Mouse (Mus musculus) kidney, embryonic 15.5 days (tissue): ENCODE data around the gene Espn. TPM values are rescaled to one million over a fixed set of nuclear protein-coding genes. Genes with fewer than 3 reads are reported as not detected.
A peak's percentile ranks its signal among the peaks of the same experiment; 100 is the strongest.

ENCODE experiments used
- ATAC-seq: fragments of 200-750 bp; cut with Nextera tagmentation; replicated peaks from 2 replicates; pipeline ENCODE4 v1.8.0; 2017; ENCODE audit warnings: moderate TSS enrichment; ENCODE audit not compliant: low FRiP score
- H3K27ac ChIP-seq: fragments of 300-500 bp; sonication (generic); 2 replicates; pipeline ENCODE4 v1.5.1; 2015; ENCODE audit warnings: mild to moderate bottlenecking, inconsistent platforms
- H3K27me3 ChIP-seq: fragments of 300-500 bp; sonication (generic); 2 replicates; pipeline ENCODE4 v1.6.1; 2015; ENCODE audit warnings: inconsistent platforms
- H3K36me3 ChIP-seq: fragments of 300-500 bp; sonication (generic); 2 replicates; pipeline ENCODE4 v1.6.1; 2015; ENCODE audit warnings: inconsistent platforms
- H3K4me1 ChIP-seq: fragments of 300-500 bp; sonication (generic); 2 replicates; pipeline ENCODE4 v1.6.1; 2015; ENCODE audit warnings: inconsistent platforms
- H3K4me2 ChIP-seq: fragments of 300-500 bp; sonication (generic); 2 replicates; pipeline ENCODE4 v1.6.1; 2015; ENCODE audit warnings: moderate library complexity, mild to moderate bottlenecking, inconsistent platforms
- H3K4me3 ChIP-seq: fragments of 300-500 bp; sonication (generic); replicated peaks from 2 replicates; pipeline ENCODE4 v1.5.1; 2015; ENCODE audit warnings: mild to moderate bottlenecking, inconsistent platforms
- H3K9ac ChIP-seq: fragments of 300-500 bp; sonication (generic); 2 replicates; pipeline ENCODE4 v1.6.1; 2015; ENCODE audit warnings: mild to moderate bottlenecking, inconsistent platforms
- H3K9me3 ChIP-seq: fragments of 300-500 bp; sonication (generic); replicated peaks from 2 replicates; pipeline ENCODE4 v1.6.1; 2016; ENCODE audit warnings: inconsistent platforms
- WGBS: fragments of 180-500 bp; shearing (Covaris S2); methylation state at CpG from one replicate; pipeline ENCODE4 v1.1.7; 2015; ENCODE audit warnings: mixed read lengths; 5-methylcytosine and 5-hydroxymethylcytosine counted together
- polyA plus RNA-seq: library from polyadenylated mRNA; unstranded; fragments of >200 nt; fragmentation: Nextera tagmentation; extraction: Ambion mirVana; gene quantifications from 2 replicates; pipeline ENCODE4 v1.2.1, GENCODE M21; 2015

Espn gene
- polyA plus RNA-seq, 1 experiment from 2014 or later = 25.5 TPM

DNA sequence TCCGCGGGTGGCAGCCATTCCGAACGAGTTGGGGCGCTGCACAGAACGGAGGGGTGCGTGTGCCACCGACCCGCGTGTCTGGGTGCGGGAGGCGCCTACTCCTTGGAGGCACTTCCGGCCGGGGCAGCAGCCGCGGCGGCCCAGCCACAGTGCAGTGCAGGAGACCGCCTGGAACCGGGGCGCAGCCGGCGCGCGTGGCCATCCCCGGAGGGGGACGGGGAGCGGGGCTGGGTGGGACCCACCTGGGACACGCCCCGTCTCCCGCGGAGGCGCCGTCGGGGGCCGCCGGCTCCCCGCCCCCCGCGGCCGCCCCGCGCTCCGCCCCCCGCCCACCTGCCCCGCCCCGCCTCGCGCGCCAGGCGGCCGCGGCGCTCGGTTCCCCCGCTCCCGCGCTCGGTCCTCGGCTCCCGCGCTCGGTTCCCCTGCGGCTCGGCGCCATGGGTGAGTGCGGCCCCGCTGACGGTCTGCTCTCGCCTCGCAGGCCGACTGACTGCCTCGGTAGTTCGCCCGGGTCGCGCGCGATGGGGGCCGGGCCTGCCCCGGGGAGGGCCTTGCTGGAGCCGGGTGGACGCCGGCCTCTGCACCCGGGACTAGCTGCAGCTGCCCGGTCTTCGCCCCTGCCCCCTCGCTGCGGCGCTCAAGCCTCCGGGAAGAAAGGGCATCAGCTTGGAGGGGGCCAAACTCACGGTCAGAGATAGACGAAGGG is 65.5 kb downstream of the Espn start:
- peak overlapping the region; percentile 79 for H3K9ac ChIP-seq
- peak; percentile 89 for ATAC-seq
- H3K27ac ChIP-seq = peak overlapping the region; percentile 81
- peaks cover 2% of the 10 kb centered on the region; the same call in 1 of the 2 replicates for H3K36me3 ChIP-seq
- H3K4me3 ChIP-seq = peak overlapping the region; percentile 78
- peak overlapping the region; percentile 90 for H3K4me2 ChIP-seq
- H3K4me1 ChIP-seq = peaks cover 28% of the 10 kb centered on the region
- H3K9me3 ChIP-seq = no peaks in the 10 kb centered on the region
- no peaks in the 10 kb centered on the region for H3K27me3 ChIP-seq
- WGBS = under 1% methylated on average over 90 of the region's 92 CpGs

DNA sequence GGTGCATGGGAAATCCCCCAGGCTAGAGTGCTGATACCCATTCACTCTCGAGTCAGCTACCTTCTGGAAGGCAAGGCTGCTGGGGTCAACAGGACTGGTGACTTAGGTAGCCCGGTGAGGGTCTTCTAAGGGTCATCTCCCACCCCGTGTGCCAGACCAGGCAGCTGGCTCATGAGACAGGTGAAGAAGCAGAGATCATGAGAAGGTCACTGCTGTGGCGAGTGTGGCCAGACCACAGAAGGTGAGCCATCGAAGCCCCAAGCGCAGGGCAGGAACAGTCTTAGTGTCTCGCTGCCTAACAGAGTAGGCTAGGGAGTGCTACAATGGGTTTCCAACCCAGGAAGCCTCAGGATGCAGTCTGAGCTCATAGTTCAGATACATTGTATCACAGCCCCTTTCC is 67.6 kb downstream of the Espn start:
- no peak for ATAC-seq
- Histone ChIP-seq H3K4me1 (peaks cover 28% of the 10 kb centered on the region), H3K4me2 (no peak overlapping the region), H3K4me3 (no peak overlapping the region), H3K27me3 (no peaks in the 10 kb centered on the region), H3K9ac (no peak overlapping the region), H3K36me3 (peaks cover 2% of the 10 kb centered on the region; the same call in 1 of the 2 replicates), H3K27ac (no peak overlapping the region), H3K9me3 (no peaks in the 10 kb centered on the region)
- 86% methylated on average over 7 of the region's 7 CpGs for WGBS

DNA sequence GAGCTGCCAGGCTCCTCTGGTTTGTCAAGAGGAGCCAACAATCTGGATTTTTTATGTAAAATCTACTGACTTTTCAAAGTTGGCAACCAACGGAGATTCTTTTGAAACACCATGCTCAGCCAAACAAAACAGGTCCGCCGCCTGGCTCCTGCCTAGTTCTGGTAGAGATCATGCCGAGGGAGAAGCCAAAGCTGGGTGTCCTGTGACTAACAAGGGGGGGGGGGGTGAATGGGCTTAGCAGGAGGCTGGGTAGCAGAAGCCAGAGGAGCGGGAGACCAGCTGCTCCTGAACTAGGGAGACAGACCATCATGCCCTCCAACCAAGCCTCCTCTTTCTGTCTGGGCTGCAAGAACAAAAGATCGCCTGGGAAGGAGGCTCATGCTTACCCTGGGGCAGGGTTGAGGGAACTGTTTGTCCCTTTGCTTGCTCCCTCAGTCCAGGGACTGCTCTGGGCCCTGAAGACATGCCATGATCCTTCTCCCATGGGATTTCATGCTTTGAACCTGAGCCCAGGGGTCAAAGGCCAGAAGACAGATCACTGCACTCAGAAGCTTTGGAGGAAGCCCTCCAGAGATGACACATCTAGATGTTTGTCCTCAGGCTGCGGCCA is 68.5 kb downstream of the Espn start:
- no peaks in the 10 kb centered on the region for H3K36me3 ChIP-seq
- no peak overlapping the region for H3K27ac ChIP-seq
- WGBS = 59% methylated on average over 7 of the region's 7 CpGs
- H3K4me2 ChIP-seq = no peak overlapping the region
- no peaks in the 10 kb centered on the region for H3K9me3 ChIP-seq
- ATAC-seq = no peak
- no peak overlapping the region for H3K4me3 ChIP-seq
- no peak overlapping the region for H3K9ac ChIP-seq
- H3K4me1 ChIP-seq = peaks cover 23% of the 10 kb centered on the region
- no peaks in the 10 kb centered on the region for H3K27me3 ChIP-seq

DNA sequence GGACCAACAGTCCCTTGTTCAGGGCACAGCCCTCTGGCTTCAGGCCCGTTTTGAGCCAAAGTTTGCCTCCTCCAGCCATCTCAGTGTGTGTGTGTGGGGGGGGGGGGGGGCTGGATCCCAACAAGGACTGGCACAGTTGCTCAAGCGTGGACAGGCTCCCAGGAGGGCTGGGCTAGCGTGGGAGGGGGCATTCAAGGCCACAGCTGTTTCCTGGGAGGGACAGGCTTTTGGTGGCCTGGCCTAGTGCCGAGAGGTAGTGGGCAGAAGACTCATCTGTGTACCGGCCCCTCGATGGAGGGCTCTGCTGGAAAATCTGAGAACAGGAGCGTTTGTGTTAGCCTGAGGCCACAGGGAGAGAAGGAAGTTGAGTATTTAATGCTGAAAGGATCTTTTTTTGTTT is 72.2 kb downstream of the Espn start:
- H3K4me1 ChIP-seq = peaks cover 23% of the 10 kb centered on the region
- no peak overlapping the region for H3K9ac ChIP-seq
- WGBS = 40% methylated on average over 7 of the region's 7 CpGs
- 0 out of 2 replicates have a peak overlapping the region, but pooled peaks have one; percentile 23 for H3K27ac ChIP-seq
- H3K27me3 ChIP-seq = no peaks in the 10 kb centered on the region
- no peaks in the 10 kb centered on the region for H3K9me3 ChIP-seq
- peak; percentile 40; the same call in 1 of the 2 replicates for ATAC-seq
- no peak overlapping the region for H3K4me3 ChIP-seq
- no peak overlapping the region for H3K4me2 ChIP-seq
- H3K36me3 ChIP-seq = no peaks in the 10 kb centered on the region

DNA sequence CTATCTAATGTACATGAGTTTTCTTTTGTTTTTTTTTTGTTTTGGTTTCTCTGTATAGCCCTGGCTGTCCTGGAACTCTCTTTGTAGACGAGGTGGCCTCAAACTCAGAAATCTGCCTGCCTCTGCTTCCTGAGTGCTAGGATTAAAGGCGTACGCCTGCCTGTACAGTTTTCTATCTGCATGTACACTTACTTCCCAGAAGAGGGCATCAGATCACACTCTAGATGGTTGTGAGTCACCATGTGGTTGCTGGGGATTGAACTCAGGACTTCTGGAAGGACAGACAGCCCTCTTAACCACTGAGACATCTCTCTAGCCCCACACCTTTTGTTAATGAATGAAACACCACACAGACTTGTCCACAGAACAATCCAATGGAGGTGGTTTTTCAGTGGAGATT is 72.9 kb downstream of the Espn start:
- no peak for ATAC-seq
- H3K4me1 ChIP-seq = peaks cover 23% of the 10 kb centered on the region
- WGBS = 92% methylated on average over 3 of the region's 3 CpGs
- no peak overlapping the region for H3K4me2 ChIP-seq
- no peaks in the 10 kb centered on the region for H3K27me3 ChIP-seq
- H3K36me3 ChIP-seq = no peaks in the 10 kb centered on the region
- no peak overlapping the region for H3K4me3 ChIP-seq
- H3K9ac ChIP-seq = no peak overlapping the region
- H3K9me3 ChIP-seq = no peaks in the 10 kb centered on the region
- H3K27ac ChIP-seq = no peak overlapping the region

DNA sequence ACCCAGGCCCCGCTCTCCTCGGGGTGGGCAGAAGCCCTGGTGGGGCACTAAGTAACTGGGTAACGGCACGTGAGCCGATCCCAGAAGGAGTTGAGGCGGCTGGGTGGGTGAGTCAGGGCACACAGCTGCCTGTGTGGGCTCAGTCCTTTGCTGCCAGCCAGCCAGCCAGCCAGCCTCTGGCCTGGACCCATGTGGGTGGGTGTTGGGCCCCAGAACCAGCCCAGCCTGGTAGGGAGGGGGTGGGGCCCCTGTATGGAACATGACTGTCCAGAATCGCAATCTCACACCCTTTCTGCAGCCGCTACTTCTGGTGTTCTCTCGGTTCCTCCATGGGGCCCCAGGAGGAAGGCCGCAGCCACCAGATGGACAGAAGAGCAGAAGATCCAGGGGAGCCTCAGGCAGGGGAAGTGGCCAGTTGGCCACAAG is 74.1 kb downstream of the Espn start:
- no peak overlapping the region for H3K9ac ChIP-seq
- H3K4me2 ChIP-seq = no peak overlapping the region
- ATAC-seq = no peak
- H3K27ac ChIP-seq = no peak overlapping the region
- H3K27me3 ChIP-seq = no peaks in the 10 kb centered on the region
- peaks cover 30% of the 10 kb centered on the region for H3K4me1 ChIP-seq
- H3K9me3 ChIP-seq = no peaks in the 10 kb centered on the region
- 88% methylated on average over 10 of the region's 10 CpGs for WGBS
- H3K36me3 ChIP-seq = no peaks in the 10 kb centered on the region
- H3K4me3 ChIP-seq = no peak overlapping the region

DNA sequence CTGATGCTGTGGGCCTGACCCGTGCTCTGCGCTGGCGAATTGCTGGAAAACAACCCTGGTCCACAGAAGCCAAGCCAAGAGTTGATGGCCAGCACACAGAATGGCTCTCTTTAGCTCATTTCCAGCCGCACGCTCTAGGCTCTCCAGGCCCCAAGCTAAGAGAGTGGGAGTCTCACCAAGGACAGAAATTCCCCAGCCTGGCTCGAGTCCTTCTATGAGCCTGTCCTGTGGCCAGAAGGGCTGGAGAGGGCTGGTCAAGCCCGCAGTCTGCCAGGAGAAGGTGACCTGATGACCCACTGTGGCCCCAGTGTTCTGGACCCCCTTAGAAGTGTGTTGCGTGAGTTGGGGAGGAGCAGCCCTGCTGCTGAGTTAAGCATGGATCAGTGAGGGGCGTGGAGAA is 75.0 kb downstream of the Espn start:
- Histone ChIP-seq H3K9me3 (no peaks in the 10 kb centered on the region), H3K4me3 (no peak overlapping the region), H3K27me3 (no peaks in the 10 kb centered on the region), H3K27ac (no peak overlapping the region), H3K9ac (no peak overlapping the region), H3K4me2 (no peak overlapping the region), H3K4me1 (peaks cover 36% of the 10 kb centered on the region), H3K36me3 (no peaks in the 10 kb centered on the region)
- ATAC-seq = no peak
- 89% methylated on average over 9 of the region's 9 CpGs for WGBS

DNA sequence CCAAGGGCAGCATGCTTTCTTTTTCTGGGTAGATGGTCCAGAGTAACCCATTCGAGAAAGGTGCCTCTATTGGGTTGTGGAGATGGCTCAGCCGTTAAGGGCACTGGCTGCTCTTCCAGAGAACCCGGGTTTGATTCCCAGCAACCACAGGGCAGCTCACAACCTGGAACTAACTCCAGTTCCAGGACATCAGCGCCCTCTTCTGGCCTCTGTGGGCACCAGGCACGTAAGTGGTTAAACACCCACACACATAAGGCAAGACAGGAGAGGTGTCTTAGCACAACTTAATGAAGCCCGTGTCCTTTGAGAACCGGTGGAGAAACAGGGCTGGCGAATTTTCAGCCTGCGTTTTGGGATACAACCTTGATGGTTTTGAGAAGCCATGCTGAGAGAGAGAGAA is 77.6 kb downstream of the Espn start:
- no peaks in the 10 kb centered on the region for H3K9me3 ChIP-seq
- no peak overlapping the region for H3K4me3 ChIP-seq
- H3K27me3 ChIP-seq = no peaks in the 10 kb centered on the region
- H3K4me1 ChIP-seq = peaks cover 34% of the 10 kb centered on the region
- no peak for ATAC-seq
- H3K27ac ChIP-seq = no peak overlapping the region
- no peak overlapping the region for H3K4me2 ChIP-seq
- H3K9ac ChIP-seq = no peak overlapping the region
- WGBS = 87% methylated on average over 9 of the region's 9 CpGs
- H3K36me3 ChIP-seq = no peaks in the 10 kb centered on the region

DNA sequence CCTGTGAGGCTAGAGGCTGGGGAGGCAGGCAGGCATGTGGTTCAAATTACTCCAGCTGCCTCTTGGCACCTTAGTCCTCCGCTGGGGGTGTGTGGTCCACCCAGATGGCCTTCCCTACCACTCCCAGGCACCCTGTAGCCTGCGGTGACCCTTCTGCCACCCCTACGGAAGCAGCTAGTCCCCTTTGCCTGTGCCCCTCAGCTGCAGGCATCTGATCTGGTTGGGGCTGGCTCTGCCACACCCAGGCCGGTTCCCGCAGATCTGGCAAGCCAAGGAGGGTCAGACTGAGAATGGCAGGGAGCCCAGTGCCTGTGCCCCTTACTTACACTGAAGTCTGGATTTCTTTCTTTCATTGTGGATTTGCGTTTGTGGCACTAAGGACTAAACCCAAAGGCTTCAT is 78.5 kb downstream of the Espn start:
- Histone ChIP-seq H3K4me1 (peaks cover 34% of the 10 kb centered on the region), H3K4me2 (no peak overlapping the region), H3K36me3 (no peaks in the 10 kb centered on the region), H3K27me3 (no peaks in the 10 kb centered on the region), H3K4me3 (no peak overlapping the region), H3K27ac (peak overlapping the region; percentile 7; the same call in 1 of the 2 replicates), H3K9ac (no peak overlapping the region), H3K9me3 (no peaks in the 10 kb centered on the region)
- ATAC-seq = no peak
- WGBS = 70% methylated on average over 6 of the region's 6 CpGs

DNA sequence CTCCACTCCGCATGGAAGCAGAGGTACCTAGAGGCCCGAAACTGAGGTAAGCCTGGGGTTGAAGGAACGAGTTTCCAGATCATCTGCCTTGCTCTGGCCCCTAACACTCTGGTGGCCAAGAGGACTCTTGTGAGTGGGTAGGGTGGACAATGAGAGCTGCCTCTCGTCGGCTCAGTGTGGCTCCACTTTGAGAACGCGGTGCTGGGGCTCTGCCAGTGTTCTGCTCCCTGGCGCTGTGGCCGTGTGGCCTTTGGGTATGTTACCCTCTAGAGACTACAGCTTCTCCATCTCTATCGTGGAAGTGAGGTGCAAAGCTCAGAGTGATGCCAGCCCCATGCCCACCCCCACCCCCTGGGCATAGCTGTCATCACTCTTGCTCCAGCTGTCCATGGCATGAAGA is 79.5 kb downstream of the Espn start:
- no peak; the same call in 1 of the 2 replicates for ATAC-seq
- WGBS = 71% methylated on average over 10 of the region's 10 CpGs
- Histone ChIP-seq H3K9ac (no peak overlapping the region), H3K4me1 (peaks cover 34% of the 10 kb centered on the region), H3K4me2 (no peak overlapping the region), H3K27me3 (no peaks in the 10 kb centered on the region), H3K9me3 (no peaks in the 10 kb centered on the region), H3K27ac (no peak overlapping the region), H3K36me3 (no peaks in the 10 kb centered on the region), H3K4me3 (no peak overlapping the region)

DNA sequence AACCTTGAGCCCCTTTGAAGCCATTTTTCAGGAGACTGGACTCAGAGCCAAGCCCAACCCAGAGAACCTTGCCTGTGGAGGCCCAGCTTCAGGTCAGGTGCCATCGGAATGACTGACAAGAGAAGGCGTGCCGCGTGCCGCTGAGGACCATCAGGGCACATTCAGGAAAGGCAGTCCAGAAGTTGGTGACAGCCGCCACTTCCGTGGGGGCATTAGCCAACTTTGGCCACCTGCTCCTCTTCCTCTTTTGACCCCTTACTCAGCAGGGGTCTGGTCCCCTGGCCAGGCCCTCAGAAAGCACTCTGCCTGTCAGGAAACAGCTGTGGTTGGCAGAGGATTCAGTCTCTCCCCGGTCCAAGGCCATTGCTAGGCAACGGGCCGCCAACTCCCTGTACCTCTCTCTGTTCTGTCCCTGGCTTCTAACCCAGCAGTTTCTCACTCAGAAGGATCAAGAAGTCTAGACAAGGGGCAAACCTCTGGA is 80.0 kb downstream of the Espn start, which contains the start of gene Plekhg5:
Plekhg5 (plus strand) TSS at position 378 of the 481 bp plus-strand sequence.
- no peaks in the 10 kb centered on the region for H3K9me3 ChIP-seq
- 0 out of 2 replicates have a peak within 1 kb of the TSS, but pooled peaks have one; percentile 7 for H3K27ac ChIP-seq
- no peak within 1 kb of the TSS for H3K4me2 ChIP-seq
- WGBS = 61% methylated on average over 10 of the region's 10 CpGs
- no peaks in the 10 kb centered on the region for H3K36me3 ChIP-seq
- ATAC-seq = no peak
- no peak within 1 kb of the TSS for H3K4me3 ChIP-seq
- no peak within 1 kb of the TSS for H3K9ac ChIP-seq
- H3K4me1 ChIP-seq = peaks cover 34% of the 10 kb centered on the region
- no peaks in the 10 kb centered on the region for H3K27me3 ChIP-seq
